14 mouse cellular contexts compared by ENCODE assay signal in the genomic region with DNA sequence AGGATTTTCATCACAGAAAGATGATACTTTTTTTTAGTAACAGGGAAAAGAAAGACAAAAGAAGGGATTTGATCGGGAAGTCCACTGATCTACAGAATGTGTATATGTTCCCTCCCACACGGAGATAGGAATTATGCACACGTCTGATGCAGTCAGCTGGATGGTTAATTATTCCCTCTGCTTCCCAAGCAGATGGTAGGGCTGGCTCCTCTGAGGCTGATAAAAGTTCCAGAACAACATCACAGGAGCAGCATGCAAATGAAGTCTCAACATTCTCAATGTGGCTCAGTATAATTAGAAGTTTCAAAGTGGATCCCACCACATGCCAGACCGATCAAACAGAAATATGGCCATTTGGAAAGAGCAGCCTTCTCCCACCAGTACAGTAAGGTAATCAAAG.
DNase-seq lines count a peak whose midpoint lies in the region; ATAC-seq and TF ChIP-seq lines count a peak whose summit lies in the region.
"Had no signal": no experiment of that assay in that cellular context is flagged by ENCODE, and none has a peak within 500 bp of the region (broad histone marks: within the 10 kb centered on the region; RNA-seq: fewer than 3 reads in every experiment).

No protein-coding gene starts in this region.

- H3K4me1 ChIP-seq in forebrain, embryonic 12.5 days: no peaks in the 10 kb centered on the region
- H3K4me1 ChIP-seq in forebrain, embryonic 11.5 days (replicated peaks; ENCODE audit: control insufficient read depth, insufficient read depth, low read length): no peaks in the 10 kb centered on the region
- H3K4me1 ChIP-seq in forebrain, embryonic 14.5 days (ENCODE audit: control insufficient read depth, insufficient read depth, low read length): peaks cover 2% of the 10 kb centered on the region; the same call in 1 of the 2 replicates
- no peaks in the 10 kb centered on the region for H3K4me1 ChIP-seq in midbrain, postnatal 0 days (ENCODE audit: insufficient read depth, low read length)
- H3K4me1 ChIP-seq: embryonic facial prominence, embryonic 13.5 days; lung, embryonic 15.5 days had no signal

- H3K9ac ChIP-seq in forebrain, embryonic 12.5 days: no peak overlapping the region
- H3K9ac ChIP-seq in forebrain, embryonic 11.5 days (ENCODE audit: low read length): no peak overlapping the region
- H3K9ac ChIP-seq in forebrain, embryonic 14.5 days (ENCODE audit: low read length): no peak overlapping the region
- no peak overlapping the region for H3K9ac ChIP-seq in midbrain, postnatal 0 days (replicated peaks; ENCODE audit: low read length, poor library complexity, severe bottlenecking)
- H3K9ac ChIP-seq: embryonic facial prominence, embryonic 13.5 days; limb, embryonic 12.5 days; lung, embryonic 15.5 days had no signal

- no peaks in the 10 kb centered on the region for H3K9me3 ChIP-seq in forebrain, embryonic 12.5 days
- no peaks in the 10 kb centered on the region for H3K9me3 ChIP-seq in forebrain, embryonic 11.5 days (ENCODE audit: control insufficient read depth, low read length)
- H3K9me3 ChIP-seq in forebrain, embryonic 14.5 days (replicated peaks; ENCODE audit: control insufficient read depth, low read length): no peaks in the 10 kb centered on the region
- no peaks in the 10 kb centered on the region for H3K9me3 ChIP-seq in midbrain, postnatal 0 days (ENCODE audit: low read length)
- H3K9me3 ChIP-seq: embryonic facial prominence, embryonic 13.5 days; limb, embryonic 12.5 days; lung, embryonic 15.5 days had no signal

- H3K4me2 ChIP-seq in forebrain, embryonic 12.5 days: no peak overlapping the region
- no peak overlapping the region for H3K4me2 ChIP-seq in forebrain, embryonic 11.5 days (ENCODE audit: low read depth, low read length, severe bottlenecking)
- H3K4me2 ChIP-seq in forebrain, embryonic 14.5 days (ENCODE audit: low read length): no peak overlapping the region
- H3K4me2 ChIP-seq in midbrain, postnatal 0 days (ENCODE audit: low read depth, low read length, poor library complexity, severe bottlenecking): no peak overlapping the region
- H3K4me2 ChIP-seq: embryonic facial prominence, embryonic 13.5 days; limb, embryonic 12.5 days; lung, embryonic 15.5 days had no signal

- peak; percentile 64; the same call in 1 of the 2 replicates for ATAC-seq in forebrain, embryonic 12.5 days (ENCODE audit: low FRiP score)
- no peak; the same call in 1 of the 2 replicates for ATAC-seq in forebrain, embryonic 11.5 days (replicated peaks; ENCODE audit: low FRiP score)
- peak; percentile 88 for ATAC-seq in forebrain, embryonic 14.5 days
- ATAC-seq in midbrain, postnatal 0 days (ENCODE audit: low FRiP score): 0 out of 2 replicates have a peak, but pooled peaks have one; percentile 54

- no peak overlapping the region for H3K27ac ChIP-seq in forebrain, embryonic 12.5 days
- H3K27ac ChIP-seq in forebrain, embryonic 11.5 days (ENCODE audit: low read depth, low read length): no peak overlapping the region
- H3K27ac ChIP-seq in forebrain, embryonic 14.5 days (ENCODE audit: low read depth, low read length): no peak overlapping the region
- H3K27ac ChIP-seq in layer of hippocampus, adult 2 months: peak overlapping the region; percentile 70
- no peak overlapping the region for H3K27ac ChIP-seq in midbrain, postnatal 0 days (ENCODE audit: low read depth, low read length)
- H3K27ac ChIP-seq: embryonic facial prominence, embryonic 13.5 days; limb, embryonic 12.5 days; lung, embryonic 15.5 days had no signal

- peaks cover 16% of the 10 kb centered on the region for H3K27me3 ChIP-seq in forebrain, embryonic 12.5 days
- H3K27me3 ChIP-seq in forebrain, embryonic 11.5 days (ENCODE audit: control insufficient read depth, insufficient read depth, low read length): no peaks in the 10 kb centered on the region
- no peaks in the 10 kb centered on the region for H3K27me3 ChIP-seq in forebrain, embryonic 14.5 days (replicated peaks; ENCODE audit: control insufficient read depth, insufficient read depth, low read length)
- no peaks in the 10 kb centered on the region for H3K27me3 ChIP-seq in midbrain, postnatal 0 days (ENCODE audit: insufficient read depth, low read length)
- H3K27me3 ChIP-seq: embryonic facial prominence, embryonic 13.5 days; limb, embryonic 12.5 days; lung, embryonic 15.5 days had no signal

- H3K4me3 ChIP-seq in forebrain, embryonic 12.5 days (replicated peaks): no peak overlapping the region
- no peak overlapping the region for H3K4me3 ChIP-seq in forebrain, embryonic 11.5 days (ENCODE audit: low read depth, low read length)
- no peak overlapping the region for H3K4me3 ChIP-seq in forebrain, embryonic 14.5 days (ENCODE audit: low read depth, low read length)
- H3K4me3 ChIP-seq in layer of hippocampus, adult 2 months: no peak overlapping the region
- no peak overlapping the region for H3K4me3 ChIP-seq in midbrain, postnatal 0 days (ENCODE audit: low read depth, low read length)
- H3K4me3 ChIP-seq: embryonic facial prominence, embryonic 13.5 days; limb, embryonic 12.5 days; lung, embryonic 15.5 days had no signal

- H3K36me3 ChIP-seq in forebrain, embryonic 12.5 days (replicated peaks): no peaks in the 10 kb centered on the region
- no peaks in the 10 kb centered on the region for H3K36me3 ChIP-seq in forebrain, embryonic 11.5 days (ENCODE audit: control insufficient read depth, insufficient read depth, low read length)
- H3K36me3 ChIP-seq in forebrain, embryonic 14.5 days (ENCODE audit: control insufficient read depth, insufficient read depth, low read length): no peaks in the 10 kb centered on the region
- H3K36me3 ChIP-seq in midbrain, postnatal 0 days (ENCODE audit: insufficient read depth, low read length): no peaks in the 10 kb centered on the region
- H3K36me3 ChIP-seq: embryonic facial prominence, embryonic 13.5 days; limb, embryonic 12.5 days; lung, embryonic 15.5 days had no signal

- no peak for TF ChIP-seq CTCF in layer of hippocampus, adult 2 months (conservative IDR thresholded peaks at IDR 0.05)
- no peak for TF ChIP-seq CTCF in midbrain, postnatal 0 days (IDR thresholded peaks at IDR 0.05)

- WGBS in forebrain, embryonic 12.5 days: 56% methylated on average over 4 of the region's 4 CpGs
- WGBS in forebrain, embryonic 11.5 days: 75% methylated on average over 4 of the region's 4 CpGs
- 42% methylated on average over 4 of the region's 4 CpGs for WGBS in forebrain, embryonic 14.5 days
- WGBS in midbrain, postnatal 0 days: 44% methylated on average over 4 of the region's 4 CpGs

- no peak for DNase-seq in forebrain, embryonic 11.5 days (ENCODE audit: low spot score)
- DNase-seq in forebrain, embryonic 14.5 days (ENCODE audit: low spot score): peak; percentile 72
- peak; percentile 46 to 79 for DNase-seq in layer of hippocampus, adult 2 months (ENCODE audit: low spot score in 2 of 2)
- DNase-seq in midbrain, postnatal 0 days (ENCODE audit: low spot score): peak; percentile 46
- DNase-seq in cerebellum, adult 11 months: no peak
- no peak for DNase-seq in spleen, postnatal 36 days (ENCODE audit: low spot score in 2 of 2)
- DNase-seq in adrenal gland, adult 18-20 months (ENCODE audit: low spot score in 2 of 2): no peak
- DNase-seq: cerebellum, adult 11-12 months; heart, postnatal 10 days; kidney, adult 9 months had no signal

Comparison
In these comparisons a context has a peak if more than half of its experiments do, and no peak if none do; other contexts are left out.
1. DNase-seq: peak in forebrain, embryonic 14.5 days (single experiment), layer of hippocampus, adult 2 months (2 of 2) and midbrain, postnatal 0 days (single experiment); none in forebrain, embryonic 11.5 days (single experiment), cerebellum, adult 11 months (single experiment), spleen, postnatal 36 days (0 of 2) and adrenal gland, adult 18-20 months (0 of 2).